Mouse (Mus musculus): Measurements from ENCODE around the gene Golim4.

DNA sequence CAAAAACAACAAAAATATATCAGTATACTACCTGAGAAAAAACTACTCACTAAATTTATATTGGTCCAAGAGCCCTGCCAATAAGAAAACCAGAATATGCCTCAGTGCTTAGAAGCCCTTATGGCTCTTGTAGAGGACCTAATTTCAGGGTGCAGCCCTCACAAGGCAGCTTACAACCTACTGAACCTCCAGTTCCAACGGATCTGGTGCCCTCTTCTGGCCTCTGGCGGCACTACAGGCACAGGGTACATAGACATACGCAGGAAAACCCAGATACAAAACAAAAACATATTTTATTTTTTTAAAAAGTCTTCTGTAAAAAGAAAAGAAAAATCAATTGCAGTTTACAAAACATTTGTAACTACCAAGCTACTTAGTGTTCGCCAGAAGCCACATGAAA is 95.1 kb downstream of the Golim4 start:
- peak; percentile 74 for TF ChIP-seq CTCF (IDR thresholded peaks at IDR 0.05; ENCODE audit: low read depth)
- no peak for TF ChIP-seq EP300 (optimal IDR thresholded peaks at IDR 0.05)

All from stomach, postnatal 0 days (tissue).